In the genomic region with DNA sequence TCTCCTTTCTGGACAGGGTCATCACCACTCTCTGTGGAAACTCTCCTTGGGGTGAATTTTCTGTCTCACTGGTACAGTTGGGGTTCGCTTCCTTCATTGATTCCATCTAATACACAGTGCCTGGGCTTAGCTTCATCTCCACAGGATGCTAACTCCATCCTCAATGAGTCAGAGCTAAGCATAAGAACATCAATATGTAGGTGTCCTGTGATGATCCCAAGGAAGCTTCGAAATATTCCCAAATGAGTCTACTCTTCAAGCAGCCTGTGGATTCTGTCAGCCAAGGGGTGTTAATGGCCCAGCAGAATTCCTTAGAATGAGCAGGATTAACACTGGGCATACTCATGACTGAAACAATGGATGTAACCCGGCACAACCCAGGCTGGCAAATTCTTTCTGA, we compare ENCODE assay signal across 25 mouse cellular contexts.
DNase-seq lines count a peak whose midpoint lies in the region; ATAC-seq lines count a peak whose summit lies in the region.
"Had no signal": no experiment of that assay in that cellular context is flagged by ENCODE, and none has a peak within 500 bp of the region (broad histone marks: within the 10 kb centered on the region; RNA-seq: fewer than 3 reads in every experiment).

No protein-coding gene starts in this region.

- intact Hi-C loops in heart, postnatal 25 days (cut with DNase I): no loop called here

- H3K4me3 ChIP-seq in hindbrain, embryonic 13.5 days: no peak overlapping the region
- H3K4me3 ChIP-seq: embryonic facial prominence, embryonic 13.5 days; forebrain, embryonic 10.5 days; forebrain, embryonic 13.5 days; heart, adult 2 months; heart, embryonic 10.5 days; heart, embryonic 13.5 days; hindbrain, embryonic 12.5 days; intestine, embryonic 15.5 days had no signal

- 0 out of 2 replicates have a peak, but pooled peaks cover 6% of the 10 kb centered on the region for H3K36me3 ChIP-seq in hindbrain, embryonic 13.5 days
- H3K36me3 ChIP-seq: embryonic facial prominence, embryonic 13.5 days; forebrain, embryonic 10.5 days; heart, embryonic 10.5 days; hindbrain, embryonic 12.5 days; intestine, embryonic 15.5 days had no signal

- H3K4me1 ChIP-seq in hindbrain, embryonic 13.5 days (replicated peaks): peaks cover 19% of the 10 kb centered on the region
- H3K4me1 ChIP-seq: embryonic facial prominence, embryonic 13.5 days; heart, embryonic 10.5 days; hindbrain, embryonic 12.5 days; intestine, embryonic 15.5 days had no signal

- H3K9me3 ChIP-seq in hindbrain, embryonic 13.5 days: no peaks in the 10 kb centered on the region
- H3K9me3 ChIP-seq: embryonic facial prominence, embryonic 13.5 days; forebrain, embryonic 10.5 days; forebrain, embryonic 13.5 days; heart, embryonic 10.5 days; hindbrain, embryonic 12.5 days; intestine, embryonic 15.5 days had no signal

- no peak for ATAC-seq in hindbrain, embryonic 13.5 days (ENCODE audit: low FRiP score)
- ATAC-seq: CD4-positive, CD25-positive, alpha-beta regulatory T cell, adult 4 months; forebrain, embryonic 13.5 days; forebrain, embryonic 16.5 days; hindbrain, embryonic 16.5 days; intestine, embryonic 15.5 days had no signal

- H3K27me3 ChIP-seq in hindbrain, embryonic 13.5 days: no peaks in the 10 kb centered on the region
- H3K27me3 ChIP-seq: embryonic facial prominence, embryonic 13.5 days; forebrain, embryonic 13.5 days; heart, embryonic 13.5 days; hindbrain, embryonic 12.5 days; intestine, embryonic 15.5 days had no signal

- 84% methylated on average over 3 of the region's 3 CpGs for WGBS in hindbrain, embryonic 13.5 days

- H3K9ac ChIP-seq in hindbrain, embryonic 13.5 days: no peak overlapping the region
- H3K9ac ChIP-seq: embryonic facial prominence, embryonic 13.5 days; forebrain, embryonic 13.5 days; heart, embryonic 13.5 days; hindbrain, embryonic 12.5 days; intestine, embryonic 15.5 days had no signal

- no peak overlapping the region for H3K4me2 ChIP-seq in hindbrain, embryonic 13.5 days
- H3K4me2 ChIP-seq: embryonic facial prominence, embryonic 13.5 days; forebrain, embryonic 13.5 days; heart, embryonic 13.5 days; hindbrain, embryonic 12.5 days; intestine, embryonic 15.5 days had no signal

- DNase-seq in heart, adult 11 months: peak; percentile 11
- DNase-seq in heart, postnatal 25 days (ENCODE audit: low spot score): no peak
- peak; percentile 7 for DNase-seq in R1 (ENCODE audit: low read depth, low spot score)
- DNase-seq in brain, adult 2 months (ENCODE audit: low read depth, low spot score): peak; percentile 55
- no peak for DNase-seq in cerebellum, adult 9-10 months
- DNase-seq: adrenal gland, adult 2 months; adrenal gland, postnatal 25 days; cerebellum, adult 18-20 months; cerebellum, adult 9-11 months; cerebellum, postnatal 25 days; gastrocnemius, postnatal 25 days; heart, adult 2 months; heart, postnatal 14 days; kidney, adult 11 months had no signal

- no peak overlapping the region for H3K27ac ChIP-seq in hindbrain, embryonic 13.5 days
- H3K27ac ChIP-seq: embryonic facial prominence, embryonic 13.5 days; forebrain, embryonic 10.5 days; forebrain, embryonic 13.5 days; heart, adult 2 months; heart, embryonic 10.5 days; heart, embryonic 13.5 days; hindbrain, embryonic 12.5 days; intestine, embryonic 15.5 days had no signal

Comparison
In these comparisons a context has a peak if more than half of its experiments do, and no peak if none do; other contexts are left out.
1. DNase-seq: peak in heart, adult 11 months (single experiment), R1 (single experiment) and brain, adult 2 months (single experiment); none in heart, postnatal 25 days (single experiment) and cerebellum, adult 9-10 months (single experiment).